12 mouse cellular contexts compared by ENCODE assay signal in genomic region chr15:34751021-34751420, GRCm38 (mm10).
"Had no signal": no experiment of that assay in that cellular context is flagged by ENCODE, and none has a peak within 500 bp of the region (broad histone marks: within the 10 kb centered on the region; RNA-seq: fewer than 3 reads in every experiment).

No protein-coding gene starts in this region.

- H3K4me3 ChIP-seq: liver, embryonic 13.5 days; lung, embryonic 15.5 days; myocyte; neural tube, embryonic 15.5 days had no signal

- H3K4me2 ChIP-seq: liver, embryonic 13.5 days; lung, embryonic 15.5 days; neural tube, embryonic 15.5 days had no signal

- H3K9me3 ChIP-seq: liver, embryonic 13.5 days; lung, embryonic 15.5 days; neural tube, embryonic 15.5 days had no signal

- H3K36me3 ChIP-seq: liver, embryonic 13.5 days; lung, embryonic 15.5 days; neural tube, embryonic 15.5 days had no signal

- H3K27ac ChIP-seq: liver, embryonic 13.5 days; lung, embryonic 15.5 days; neural tube, embryonic 15.5 days had no signal

- H3K27me3 ChIP-seq: liver, embryonic 13.5 days; lung, embryonic 15.5 days; neural tube, embryonic 15.5 days had no signal

- DNase-seq: kidney, adult 8-10 months; kidney, postnatal 25 days; layer of hippocampus, postnatal 36 days; liver, embryonic 13.5 days; liver, postnatal 0 days; right cerebral cortex, adult 18-20 months; right cerebral cortex, postnatal 25 days; thymus, postnatal 36 days had no signal

- H3K4me1 ChIP-seq: liver, embryonic 13.5 days; lung, embryonic 15.5 days; neural tube, embryonic 15.5 days had no signal

- H3K9ac ChIP-seq: liver, embryonic 13.5 days; liver, postnatal 0 days; lung, embryonic 15.5 days; neural tube, embryonic 15.5 days had no signal

- ATAC-seq: intestine, postnatal 0 days; liver, postnatal 0 days had no signal
